Mouse (Mus musculus): Measurements from ENCODE around the gene Atxn1. TPM values are rescaled to one million over a fixed set of nuclear protein-coding genes. Genes with fewer than 3 reads are reported as not detected.

The Atxn1 gene
- polyA plus RNA-seq, 1 experiment from 2014 or later, result 7.4 TPM

- H3K4me1 ChIP-seq (ENCODE audit: control insufficient read depth in 2 of 2, insufficient read depth in 2 of 2, low read length in 2 of 2), result peaks cover 0 to 2% of the 10 kb centered on the region in 2 experiments; a peak in 1 of 4 replicates
- 90% methylated on average over 7 of the region's 7 CpGs for WGBS
- H3K27ac ChIP-seq (replicated peaks in 1 of 2; ENCODE audit: control insufficient read depth in 1 of 2, insufficient read depth in 1 of 2, low read depth in 2 of 2, low read length in 2 of 2), result no peak overlapping the region
Observed at GRCm38 (mm10) chr13:45872966-45873365, 91.8 kb downstream of the Atxn1 start.

GRCm38 (mm10) chr13:45872041-45872746, 92.6 kb downstream of the Atxn1 start:
- 71% methylated on average over 14 of the region's 14 CpGs for WGBS
- Histone ChIP-seq H3K27me3 (ENCODE audit: control insufficient read depth, insufficient read depth, low read length) (no peaks in the 10 kb centered on the region), H3K4me2 (ENCODE audit: low read length) (0 out of 2 replicates have a peak overlapping the region, but pooled peaks have one; percentile 6), H3K27ac (replicated peaks in 1 of 2; ENCODE audit: control insufficient read depth in 1 of 2, insufficient read depth in 1 of 2, low read depth in 2 of 2, low read length in 2 of 2) (no peak overlapping the region), H3K4me1 (ENCODE audit: control insufficient read depth in 2 of 2, insufficient read depth in 2 of 2, low read length in 2 of 2) (peaks cover 0 to 2% of the 10 kb centered on the region in 2 experiments; a peak in 1 of 4 replicates), H3K36me3 (ENCODE audit: control insufficient read depth, insufficient read depth, low read length) (no peaks in the 10 kb centered on the region), H3K4me3 (ENCODE audit: control insufficient read depth in 1 of 2, insufficient read depth in 1 of 2, low read depth in 1 of 2, low read length in 2 of 2) (no peak overlapping the region), H3K9me3 (ENCODE audit: control insufficient read depth, low read length) (no peaks in the 10 kb centered on the region), H3K9ac (ENCODE audit: low read length) (no peak overlapping the region)
- no peak for ATAC-seq (ENCODE audit: insufficient number of reproducible peaks, insufficient read depth, low FRiP score, low read depth)

More at GRCm38 (mm10) chr13:45872966-45873365, 91.8 kb downstream of the Atxn1 start:
- Histone ChIP-seq H3K27me3 (ENCODE audit: control insufficient read depth, insufficient read depth, low read length) (no peaks in the 10 kb centered on the region), H3K4me3 (ENCODE audit: control insufficient read depth in 1 of 2, insufficient read depth in 1 of 2, low read depth in 1 of 2, low read length in 2 of 2) (no peak overlapping the region), H3K4me2 (ENCODE audit: low read length) (no peak overlapping the region), H3K36me3 (ENCODE audit: control insufficient read depth, insufficient read depth, low read length) (no peaks in the 10 kb centered on the region), H3K9ac (ENCODE audit: low read length) (no peak overlapping the region), H3K9me3 (ENCODE audit: control insufficient read depth, low read length) (no peaks in the 10 kb centered on the region)
- no peak for ATAC-seq (ENCODE audit: insufficient number of reproducible peaks, insufficient read depth, low FRiP score, low read depth)

GRCm38 (mm10) chr13:45871554-45871953, 93.3 kb downstream of the Atxn1 start:
- Histone ChIP-seq H3K27ac (replicated peaks in 1 of 2; ENCODE audit: control insufficient read depth in 1 of 2, insufficient read depth in 1 of 2, low read depth in 2 of 2, low read length in 2 of 2) (no peak overlapping the region), H3K9ac (ENCODE audit: low read length) (no peak overlapping the region), H3K36me3 (ENCODE audit: control insufficient read depth, insufficient read depth, low read length) (no peaks in the 10 kb centered on the region), H3K4me3 (ENCODE audit: control insufficient read depth in 1 of 2, insufficient read depth in 1 of 2, low read depth in 1 of 2, low read length in 2 of 2) (no peak overlapping the region), H3K4me1 (ENCODE audit: control insufficient read depth in 2 of 2, insufficient read depth in 2 of 2, low read length in 2 of 2) (peaks cover 2 to 4% of the 10 kb centered on the region in 2 experiments; a peak in 1 of 4 replicates), H3K27me3 (ENCODE audit: control insufficient read depth, insufficient read depth, low read length) (no peaks in the 10 kb centered on the region), H3K9me3 (ENCODE audit: control insufficient read depth, low read length) (no peaks in the 10 kb centered on the region), H3K4me2 (ENCODE audit: low read length) (no peak overlapping the region)
- WGBS, result 80% methylated on average over 7 of the region's 7 CpGs
- no peak for ATAC-seq (ENCODE audit: insufficient number of reproducible peaks, insufficient read depth, low FRiP score, low read depth)

GRCm38 (mm10) chr13:45868886-45869285, 95.9 kb downstream of the Atxn1 start:
- no peak overlapping the region for H3K4me2 ChIP-seq (ENCODE audit: low read length)
- no peak for ATAC-seq (ENCODE audit: insufficient number of reproducible peaks, insufficient read depth, low FRiP score, low read depth)
- peaks cover 2 to 6% of the 10 kb centered on the region in 2 experiments; a peak in 1 of 4 replicates for H3K4me1 ChIP-seq (ENCODE audit: control insufficient read depth in 2 of 2, insufficient read depth in 2 of 2, low read length in 2 of 2)
- H3K36me3 ChIP-seq (ENCODE audit: control insufficient read depth, insufficient read depth, low read length), result no peaks in the 10 kb centered on the region
- 85% methylated on average over 8 of the region's 8 CpGs for WGBS
- H3K9ac ChIP-seq (ENCODE audit: low read length), result no peak overlapping the region
- H3K4me3 ChIP-seq (ENCODE audit: control insufficient read depth in 1 of 2, insufficient read depth in 1 of 2, low read depth in 1 of 2, low read length in 2 of 2), result no peak overlapping the region
- no peaks in the 10 kb centered on the region for H3K27me3 ChIP-seq (ENCODE audit: control insufficient read depth, insufficient read depth, low read length)
- H3K27ac ChIP-seq (replicated peaks in 1 of 2; ENCODE audit: control insufficient read depth in 1 of 2, insufficient read depth in 1 of 2, low read depth in 2 of 2, low read length in 2 of 2), result no peak overlapping the region
- no peaks in the 10 kb centered on the region for H3K9me3 ChIP-seq (ENCODE audit: control insufficient read depth, low read length)

- WGBS, result 66% methylated on average over 14 of the region's 14 CpGs
- ATAC-seq (ENCODE audit: insufficient number of reproducible peaks, insufficient read depth, low FRiP score, low read depth), result no peak
Observed at GRCm38 (mm10) chr13:45867273-45867672, 97.5 kb downstream of the Atxn1 start.

GRCm38 (mm10) chr13:45866615-45867245, 98.1 kb downstream of the Atxn1 start:
- no peak overlapping the region for H3K9ac ChIP-seq (ENCODE audit: low read length)
- no peak overlapping the region for H3K27ac ChIP-seq (replicated peaks in 1 of 2; ENCODE audit: control insufficient read depth in 1 of 2, insufficient read depth in 1 of 2, low read depth in 2 of 2, low read length in 2 of 2)
- H3K27me3 ChIP-seq (ENCODE audit: control insufficient read depth, insufficient read depth, low read length), result no peaks in the 10 kb centered on the region
- no peaks in the 10 kb centered on the region for H3K36me3 ChIP-seq (ENCODE audit: control insufficient read depth, insufficient read depth, low read length)
- H3K4me3 ChIP-seq (ENCODE audit: control insufficient read depth in 1 of 2, insufficient read depth in 1 of 2, low read depth in 1 of 2, low read length in 2 of 2), result no peak overlapping the region
- H3K4me1 ChIP-seq (ENCODE audit: control insufficient read depth in 2 of 2, insufficient read depth in 2 of 2, low read length in 2 of 2), result peaks cover 0 to 14% of the 10 kb centered on the region in 2 experiments; a peak in 2 of 4 replicates
- no peak overlapping the region for H3K4me2 ChIP-seq (ENCODE audit: low read length)
- no peak for ATAC-seq (ENCODE audit: insufficient number of reproducible peaks, insufficient read depth, low FRiP score, low read depth)
- H3K9me3 ChIP-seq (ENCODE audit: control insufficient read depth, low read length), result no peaks in the 10 kb centered on the region
- 76% methylated on average over 8 of the region's 8 CpGs for WGBS

More at GRCm38 (mm10) chr13:45867273-45867672, 97.5 kb downstream of the Atxn1 start:
- Histone ChIP-seq H3K9me3 (ENCODE audit: control insufficient read depth, low read length) (no peaks in the 10 kb centered on the region), H3K9ac (ENCODE audit: low read length) (no peak overlapping the region), H3K4me1 (ENCODE audit: control insufficient read depth in 2 of 2, insufficient read depth in 2 of 2, low read length in 2 of 2) (peaks cover 2 to 9% of the 10 kb centered on the region in 2 experiments; a peak in 3 of 4 replicates), H3K4me2 (ENCODE audit: low read length) (no peak overlapping the region), H3K36me3 (ENCODE audit: control insufficient read depth, insufficient read depth, low read length) (no peaks in the 10 kb centered on the region), H3K27me3 (ENCODE audit: control insufficient read depth, insufficient read depth, low read length) (no peaks in the 10 kb centered on the region), H3K4me3 (ENCODE audit: control insufficient read depth in 1 of 2, insufficient read depth in 1 of 2, low read depth in 1 of 2, low read length in 2 of 2) (no peak overlapping the region), H3K27ac (replicated peaks in 1 of 2; ENCODE audit: control insufficient read depth in 1 of 2, insufficient read depth in 1 of 2, low read depth in 2 of 2, low read length in 2 of 2) (no peak overlapping the region)

- no peak overlapping the region for H3K4me2 ChIP-seq (ENCODE audit: low read length)
- ATAC-seq (ENCODE audit: insufficient number of reproducible peaks, insufficient read depth, low FRiP score, low read depth), result no peak
- no peaks in the 10 kb centered on the region for H3K27me3 ChIP-seq (ENCODE audit: control insufficient read depth, insufficient read depth, low read length)
- peaks cover 0 to 17% of the 10 kb centered on the region in 2 experiments; a peak in 2 of 4 replicates for H3K4me1 ChIP-seq (ENCODE audit: control insufficient read depth in 2 of 2, insufficient read depth in 2 of 2, low read length in 2 of 2)
- no peak overlapping the region for H3K27ac ChIP-seq (replicated peaks in 1 of 2; ENCODE audit: control insufficient read depth in 1 of 2, insufficient read depth in 1 of 2, low read depth in 2 of 2, low read length in 2 of 2)
- H3K9me3 ChIP-seq (ENCODE audit: control insufficient read depth, low read length), result no peaks in the 10 kb centered on the region
- no peak overlapping the region for H3K4me3 ChIP-seq (ENCODE audit: control insufficient read depth in 1 of 2, insufficient read depth in 1 of 2, low read depth in 1 of 2, low read length in 2 of 2)
- no peak overlapping the region for H3K9ac ChIP-seq (ENCODE audit: low read length)
- no peaks in the 10 kb centered on the region for H3K36me3 ChIP-seq (ENCODE audit: control insufficient read depth, insufficient read depth, low read length)
- 93% methylated on average over 10 of the region's 10 CpGs for WGBS
Observed at GRCm38 (mm10) chr13:45865620-45866019, 99.2 kb downstream of the Atxn1 start.
